Mouse (Mus musculus) CH12.LX (cell line): Measurements from ENCODE around the gene Thap8. TPM values are rescaled to one million over a fixed set of nuclear protein-coding genes. Genes with fewer than 3 reads are reported as not detected.
A peak's percentile ranks its signal among the peaks of the same experiment; 100 is the strongest.

ENCODE experiments used
- DNase-seq: peaks from one replicate; pipeline ENCODE4 v3.0.0-alpha.2; 2013; ENCODE audit errors: extremely low read depth
- H3K27ac ChIP-seq: 2 replicates; pipeline ENCODE4 v1.5.1; 2012; ENCODE audit warnings: low read depth, mild to moderate bottlenecking, control low read depth, moderate library complexity; ENCODE audit not compliant: insufficient read depth
- H3K27me3 ChIP-seq: replicated peaks from 2 replicates; pipeline ENCODE3; 2012; ENCODE audit warnings: inconsistent platforms
- H3K36me3 ChIP-seq, 2 experiments: replicated peaks in 1 of 2; 2 replicates each; pipeline versions ENCODE3 to v1.6.1; 2012; ENCODE audit warnings: inconsistent platforms in 1 of 2, low read length in 1 of 2, mild to moderate bottlenecking in 1 of 2, mixed read lengths in 1 of 2, moderate library complexity in 1 of 2; ENCODE audit not compliant: control insufficient read depth in 1 of 2, insufficient read depth in 1 of 2
- H3K4me1 ChIP-seq, 2 experiments: 2 replicates each; pipeline ENCODE4 v1.6.1; 2012; ENCODE audit warnings: inconsistent platforms in 1 of 2, moderate library complexity in 1 of 2; ENCODE audit not compliant: insufficient read depth in 2 of 2, control insufficient read depth in 1 of 2
- H3K4me2 ChIP-seq: 2 replicates; pipeline ENCODE4 v1.6.1; 2012; ENCODE audit warnings: low read depth, mild to moderate bottlenecking, control low read depth; ENCODE audit not compliant: poor library complexity, insufficient read depth, severe bottlenecking
- H3K4me3 ChIP-seq, 3 experiments: fragments of 150-350 bp in 1 of 3; sonication (generic) in 1 of 3; replicated peaks in 1 of 3; 2 replicates each; pipeline versions ENCODE3 to v1.5.1; 2011 to 2012; ENCODE audit warnings: low read depth in 2 of 3, low read length in 2 of 3, mild to moderate bottlenecking in 2 of 3, moderate library complexity in 2 of 3, control low read depth in 1 of 3, improper control_type of control experiment in 1 of 3, inconsistent platforms in 1 of 3, mixed read lengths in 1 of 3; ENCODE audit not compliant: poor library complexity in 1 of 3
- H3K79me2 ChIP-seq: replicated peaks from 2 replicates; pipeline ENCODE4 v1.6.1; 2012; ENCODE audit warnings: mild to moderate bottlenecking, moderate library complexity; ENCODE audit not compliant: control insufficient read depth, poor library complexity, insufficient read depth, severe bottlenecking; ENCODE audit errors: extremely low read depth
- H3K9ac ChIP-seq: 2 replicates; pipeline ENCODE4 v1.6.1; 2012; ENCODE audit warnings: low read depth, mild to moderate bottlenecking, control low read depth, moderate library complexity; ENCODE audit not compliant: insufficient read depth
- H3K9me3 ChIP-seq: replicated peaks from 2 replicates; pipeline ENCODE3; 2012; ENCODE audit warnings: low read length, inconsistent platforms, mixed read lengths
- BHLHE40 ChIP-seq: IDR thresholded peaks from 2 replicates; pipeline ENCODE4 v1.6.1; 2011; ENCODE audit warnings: mild to moderate bottlenecking, low read depth, low read length, improper control_type of control experiment
- CHD2 ChIP-seq: IDR thresholded peaks from 2 replicates; pipeline ENCODE4 v1.6.1; 2011; ENCODE audit warnings: low read length, improper control_type of control experiment
- CTCF ChIP-seq, 2 experiments: IDR thresholded peaks in 1 of 2; conservative IDR thresholded peaks in 1 of 2; 2 replicates each; pipeline ENCODE4 v1.5.1; 2011 to 2012; ENCODE audit warnings: low read depth in 2 of 2, low read length in 2 of 2, improper control_type of control experiment in 1 of 2, inconsistent platforms in 1 of 2, mild to moderate bottlenecking in 1 of 2, moderate library complexity in 1 of 2
- E2F4 ChIP-seq: IDR thresholded peaks from 2 replicates; pipeline ENCODE4 v1.6.1; 2011; ENCODE audit warnings: low read depth, low read length, improper control_type of control experiment; ENCODE audit not compliant: insufficient replicate concordance
- ELF1 ChIP-seq: IDR thresholded peaks from 2 replicates; pipeline ENCODE4 v1.6.1; 2014; ENCODE audit warnings: low read depth, mild to moderate bottlenecking, inconsistent platforms, low read length, improper control_type of control experiment
- EP300 ChIP-seq: IDR thresholded peaks from 2 replicates; pipeline ENCODE4 v1.6.1; 2011; ENCODE audit warnings: low read length, improper control_type of control experiment
- HCFC1 ChIP-seq: IDR thresholded peaks from 2 replicates; pipeline ENCODE4 v1.6.1; 2012; ENCODE audit warnings: low read depth, mild to moderate bottlenecking, inconsistent platforms, low read length, improper control_type of control experiment
- IRF4 ChIP-seq: IDR thresholded peaks from 2 replicates; pipeline ENCODE4 v1.6.1; 2014; ENCODE audit warnings: low read depth, mild to moderate bottlenecking, inconsistent platforms, low read length, improper control_type of control experiment
- KAT2A ChIP-seq: IDR thresholded peaks from 2 replicates; pipeline ENCODE4 v1.6.1; 2012; ENCODE audit warnings: low read length, improper control_type of control experiment, inconsistent platforms; ENCODE audit not compliant: insufficient replicate concordance
- MAX ChIP-seq: IDR thresholded peaks from 2 replicates; pipeline ENCODE4 v1.6.1; 2011; ENCODE audit warnings: low read length, improper control_type of control experiment
- MAZ ChIP-seq: IDR thresholded peaks from 2 replicates; pipeline ENCODE4 v1.6.1; 2012; ENCODE audit warnings: low read depth, mild to moderate bottlenecking, inconsistent platforms, low read length, improper control_type of control experiment, moderate library complexity
- MXI1 ChIP-seq: IDR thresholded peaks from 2 replicates; pipeline ENCODE4 v1.6.1; 2011; ENCODE audit warnings: mild to moderate bottlenecking, low read depth, low read length, improper control_type of control experiment
- MYC ChIP-seq: IDR thresholded peaks from 2 replicates; pipeline ENCODE4 v1.6.1; 2011; ENCODE audit warnings: low read depth, mild to moderate bottlenecking, improper control_type of control experiment, low read length
- NELFE ChIP-seq: IDR thresholded peaks from 2 replicates; pipeline ENCODE4 v1.6.1; 2011; ENCODE audit warnings: low read depth, low read length, improper control_type of control experiment
- NRF1 ChIP-seq: IDR thresholded peaks from 2 replicates; pipeline ENCODE4 v1.6.1; 2014; ENCODE audit warnings: low read depth, mild to moderate bottlenecking, inconsistent platforms, low read length, improper control_type of control experiment, moderate library complexity
- POLR2A ChIP-seq: IDR thresholded peaks from 2 replicates; pipeline ENCODE4 v1.6.1; 2011; ENCODE audit warnings: low read depth, mild to moderate bottlenecking, improper control_type of control experiment, low read length
- POLR2AphosphoS2 ChIP-seq: IDR thresholded peaks from 2 replicates; pipeline ENCODE4 v1.6.1; 2011; ENCODE audit warnings: low read depth, low read length, improper control_type of control experiment
- RAD21 ChIP-seq: IDR thresholded peaks from 2 replicates; pipeline ENCODE4 v1.6.1; 2011; ENCODE audit warnings: low read depth, mild to moderate bottlenecking, low read length, improper control_type of control experiment, moderate library complexity
- RCOR1 ChIP-seq: conservative IDR thresholded peaks from 2 replicates; pipeline ENCODE4 v1.6.1; 2012; ENCODE audit warnings: low read depth, mild to moderate bottlenecking, inconsistent platforms, low read length, improper control_type of control experiment
- SIN3A ChIP-seq: IDR thresholded peaks from 2 replicates; pipeline ENCODE4 v1.6.1; 2012; ENCODE audit warnings: low read length, improper control_type of control experiment, inconsistent platforms
- TBP ChIP-seq: conservative IDR thresholded peaks from 2 replicates; pipeline ENCODE4 v1.6.1; 2011; ENCODE audit warnings: low read depth, low read length, improper control_type of control experiment
- TCF12 ChIP-seq: IDR thresholded peaks from 2 replicates; pipeline ENCODE4 v1.6.1; 2014; ENCODE audit warnings: low read depth, mild to moderate bottlenecking, inconsistent platforms, low read length, improper control_type of control experiment
- UBTF ChIP-seq: IDR thresholded peaks from 2 replicates; pipeline ENCODE4 v1.6.1; 2012; ENCODE audit warnings: low read depth, mild to moderate bottlenecking, inconsistent platforms, low read length, improper control_type of control experiment, moderate library complexity
- USF1 ChIP-seq: IDR thresholded peaks from 2 replicates; pipeline ENCODE4 v1.6.1; 2014; ENCODE audit warnings: low read depth, mild to moderate bottlenecking, inconsistent platforms, low read length, improper control_type of control experiment
- USF2 ChIP-seq: conservative IDR thresholded peaks from 2 replicates; pipeline ENCODE4 v1.6.1; 2011; ENCODE audit warnings: low read depth, low read length, improper control_type of control experiment
- ZMIZ1 ChIP-seq: IDR thresholded peaks from 2 replicates; pipeline ENCODE4 v1.6.1; 2012; ENCODE audit warnings: low read depth, mild to moderate bottlenecking, inconsistent platforms, low read length, improper control_type of control experiment
- dilution Hi-C: fragments of 300-500 bp; cut with MboI; formaldehyde crosslinking; loops from 2 replicates; pipeline ENCODE4 v1.14.3; 2020; ENCODE audit warnings: low sequenced_read_pairs; ENCODE audit not compliant: extremely low pct_unique_long_range_greater_than_20kb, extremely low pct_ligation_motif_present
- in situ Hi-C: fragments of 300-500 bp; cut with MboI; formaldehyde crosslinking; loops from 3 replicates; pipeline ENCODE4 v1.14.3; 2019; ENCODE audit warnings: low sequenced_read_pairs, low pct_ligation_motif_present, low pct_unique_long_range_greater_than_20kb, mixed read lengths
- polyA plus RNA-seq: library from polyadenylated mRNA; unstranded; fragments of >175 nt; gene quantifications from 2 replicates; pipeline ENCODE4 v1.2.1, GENCODE M21; 2012; ENCODE audit warnings: low read depth; ENCODE audit not compliant: insufficient read length
- total RNA-seq, 2 experiments: library from RNA; depleted of rRNA; stranded (reverse); fragments of 300-350 nt in 1 of 2; fragments of >200 nt in 1 of 2; gene quantifications; 2 replicates each; pipeline ENCODE4 v1.2.3; 2012 to 2014

The Thap8 gene
- total and polyA plus RNA-seq, 3 experiments, result 0.23 to 0.38 TPM; not detected in 1

DNA sequence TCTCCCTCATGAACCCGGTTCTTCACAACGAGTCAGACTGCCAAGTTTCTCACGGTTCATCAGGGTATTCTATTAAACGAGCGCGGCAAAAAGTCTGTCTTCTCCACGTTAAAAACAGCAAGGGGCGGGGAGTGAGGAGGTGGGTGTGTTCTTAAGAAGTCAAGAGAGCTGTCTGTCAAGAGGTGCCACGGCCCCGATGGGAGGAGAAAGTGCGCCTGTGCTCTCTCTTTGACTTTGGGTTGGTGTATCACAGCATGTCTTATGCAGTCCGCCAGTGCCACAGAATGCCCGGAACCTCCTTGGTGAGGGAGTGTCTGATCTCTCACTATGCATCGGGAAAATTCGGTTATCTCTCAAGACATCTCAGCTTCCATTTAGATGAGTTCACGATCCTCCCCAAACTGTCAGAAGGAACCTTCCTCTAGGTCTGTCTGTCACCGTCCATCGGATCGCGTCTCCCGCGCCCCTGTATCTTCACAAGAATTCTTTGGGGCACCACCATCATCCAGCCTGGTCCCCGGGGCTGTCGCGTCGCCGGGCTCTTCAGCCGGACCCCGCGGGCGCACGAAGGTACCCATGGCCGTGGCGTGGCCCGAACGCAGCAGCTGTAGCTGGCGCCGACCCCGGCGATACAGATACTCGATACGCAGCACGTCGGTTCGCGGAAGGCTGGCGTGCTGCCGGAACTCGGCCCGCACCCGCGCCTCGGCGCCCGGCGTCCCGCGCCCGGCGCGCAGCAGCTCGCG, 41.8 kb downstream of the Thap8 start, which contains the start of gene E130208F15Rik:
Gene E130208F15Rik, plus strand, starts transcription at position 202 of the 746 bp plus-strand sequence.
- H3K4me2 ChIP-seq, result peak within 1 kb of the TSS; percentile 91
- H3K9me3 ChIP-seq, result peaks cover 11% of the 10 kb centered on the region
- H3K36me3 ChIP-seq, result peaks cover 3 to 40% of the 10 kb centered on the region in 2 experiments
- TF ChIP-seq TBP, result peak; percentile 70; the same call in 1 of the 2 replicates
- 0 out of 2 replicates have a peak, but pooled peaks have one; percentile 19 for TF ChIP-seq IRF4
- no peak for TF ChIP-seq CTCF (conservative IDR thresholded peaks at IDR 0.05 in 1 of 2, IDR thresholded peaks at IDR 0.05 in 1 of 2; ENCODE audit: low read depth in 2 of 2, low read length in 2 of 2)
- TF ChIP-seq E2F4, result no peak
- TF ChIP-seq ELF1, result no peak
- peak; percentile 60 for TF ChIP-seq MXI1
- no peak for TF ChIP-seq EP300
- TF ChIP-seq TCF12, result peak; percentile 35; the same call in 1 of the 2 replicates
- TF ChIP-seq SIN3A, result peak; percentile 78; the same call in 1 of the 2 replicates
- peak; percentile 59 for TF ChIP-seq POLR2A
- 0 out of 2 replicates have a peak, but pooled peaks have one; percentile 20 for TF ChIP-seq POLR2AphosphoS2
- peak; percentile 14; the same call in 1 of the 2 replicates for TF ChIP-seq MYC
- TF ChIP-seq NRF1, result peak; percentile 51; the same call in 1 of the 2 replicates
- TF ChIP-seq, all 38 proteins: peak for 9
- Histone ChIP-seq H3K27me3 (no peaks in the 10 kb centered on the region), H3K9ac (peak within 1 kb of the TSS; percentile 89), H3K4me1 (peaks cover 9 to 33% of the 10 kb centered on the region in 2 experiments; a peak in 3 of 4 replicates), H3K4me3 (peak within 1 kb of the TSS; percentile 64 to 91 (median 70)), H3K27ac (peak within 1 kb of the TSS; percentile 71), H3K79me2 (no peaks in the 10 kb centered on the region)
- in situ Hi-C loops, result no loop called here
- DNase-seq, result peak; percentile 88
- dilution Hi-C loops, result no loop called here

GRCm38 (mm10) chr7:30322285-30322667, 42.4 kb downstream of the Thap8 start:
- peak overlapping the region; percentile 89 for H3K9ac ChIP-seq
- peak; percentile 97 for DNase-seq
- dilution Hi-C loops (no loop called here), in situ Hi-C loops (no loop called here)
- H3K4me1 ChIP-seq, result peaks cover 12 to 38% of the 10 kb centered on the region in 2 experiments
- no peaks in the 10 kb centered on the region for H3K79me2 ChIP-seq
- peak overlapping the region; percentile 64 to 91 (median 70) for H3K4me3 ChIP-seq
- H3K27ac ChIP-seq, result peak overlapping the region; percentile 71
- H3K27me3 ChIP-seq, result peaks cover 3% of the 10 kb centered on the region
- H3K36me3 ChIP-seq, result peaks cover under 1 to 36% of the 10 kb centered on the region in 2 experiments
- peak overlapping the region; percentile 83 for H3K4me2 ChIP-seq
- H3K9me3 ChIP-seq, result peaks cover 11% of the 10 kb centered on the region
- TF ChIP-seq TBP (peak; percentile 89), RAD21 (no peak), CHD2 (peak; percentile 82), NRF1 (peak; percentile 61), KAT2A (peak; percentile 64; the same call in 1 of the 2 replicates), BHLHE40 (peak; percentile 36; the same call in 1 of the 2 replicates), RCOR1 (no peak), ZMIZ1 (peak; percentile 78), ELF1 (peak; percentile 58), NELFE (peak; percentile 85), HCFC1 (peak; percentile 79), UBTF (0 out of 2 replicates have a peak, but pooled peaks have one; percentile 6), POLR2A (peak; percentile 82), USF1 (no peak), SIN3A (peak; percentile 82), USF2 (no peak), MAX (peak; percentile 38; the same call in 1 of the 2 replicates), POLR2AphosphoS2 (peak; percentile 82; the same call in 1 of the 2 replicates), TCF12 (peak; percentile 75), CTCF (conservative IDR thresholded peaks at IDR 0.05 in 1 of 2, IDR thresholded peaks at IDR 0.05 in 1 of 2; ENCODE audit: low read depth in 2 of 2, low read length in 2 of 2) (no peak), MAZ (no peak)
- TF ChIP-seq, all 38 proteins: peak for 15
